Mouse (Mus musculus): ENCODE measurements around the gene Stx16.

GRCm38 (mm10) chr2:174081833-174082232 is 5.7 kb downstream of the Stx16 start:
- TF ChIP-seq CTCF (IDR thresholded peaks at IDR 0.05; ENCODE audit: low read depth), result no peak
- no peak for TF ChIP-seq EP300 (IDR thresholded peaks at IDR 0.05; ENCODE audit: low read depth)

Data from heart, postnatal 0 days (tissue).